Mouse (Mus musculus): ENCODE data around the gene Plaa. TPM values are rescaled to one million over a fixed set of nuclear protein-coding genes. Genes with fewer than 3 reads are reported as not detected.

Plaa gene
- polyA plus RNA-seq, 1 experiment from 2014 or later: 72.8 TPM

DNA sequence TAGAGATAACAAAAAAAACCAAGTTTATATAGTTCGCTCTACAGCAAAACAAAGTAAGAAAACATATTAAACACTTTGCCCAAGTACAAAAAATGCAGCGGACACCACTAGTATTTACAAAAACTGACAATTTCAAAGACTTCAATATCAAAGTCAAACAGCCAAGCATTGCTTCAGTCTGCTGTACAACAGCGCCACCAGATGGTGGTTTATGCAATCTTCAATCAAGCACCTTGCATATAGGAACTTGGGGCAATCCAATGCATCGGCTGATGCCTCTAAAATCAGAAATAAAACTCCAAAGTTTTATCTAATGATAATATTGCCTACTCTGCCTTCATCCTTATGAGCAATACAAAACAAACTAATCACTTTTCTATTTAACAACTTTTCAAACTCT lies 85.4 kb downstream of the Plaa start:
- H3K27ac ChIP-seq (ENCODE audit: low read depth, low read length): no peak overlapping the region
- H3K9ac ChIP-seq (replicated peaks; ENCODE audit: low read depth, low read length): no peak overlapping the region
- H3K4me3 ChIP-seq (ENCODE audit: low read depth, low read length): no peak overlapping the region
- no peaks in the 10 kb centered on the region for H3K4me1 ChIP-seq (ENCODE audit: control insufficient read depth, insufficient read depth, low read length)
- no peak overlapping the region for H3K4me2 ChIP-seq (ENCODE audit: low read depth, low read length)
- no peaks in the 10 kb centered on the region for H3K9me3 ChIP-seq (ENCODE audit: control insufficient read depth, low read length)
- no peaks in the 10 kb centered on the region for H3K36me3 ChIP-seq (ENCODE audit: control insufficient read depth, insufficient read depth, low read length)
- ATAC-seq (ENCODE audit: low read depth): peak; percentile 72; the same call in 1 of the 2 replicates
- no peaks in the 10 kb centered on the region for H3K27me3 ChIP-seq (ENCODE audit: control insufficient read depth, insufficient read depth, low read length)
- 66% methylated on average over 4 of the region's 4 CpGs for WGBS

Other genes with a start within 250 kb of the Plaa start
- gene Gm10306, start 46.7 kb downstream of the Plaa start, polyA plus RNA-seq (2014; fragmentation: Nextera tagmentation; extraction: Ambion mirVana): 0.62 TPM in 1 of 2 replicates, not detected in the other
- 19.4 and 23.6 TPM in 2 replicates for gene Caap1, start 46.4 kb downstream of the Plaa start, polyA plus RNA-seq (2014; fragmentation: Nextera tagmentation; extraction: Ambion mirVana)
- gene Ift74, start 11.2 kb upstream of the Plaa start, polyA plus RNA-seq (2014; fragmentation: Nextera tagmentation; extraction: Ambion mirVana): 23.1 and 29.2 TPM in 2 replicates
- gene Lrrc19, start 46.9 kb upstream of the Plaa start, polyA plus RNA-seq (2014; fragmentation: Nextera tagmentation; extraction: Ambion mirVana): 0.27 and 0.31 TPM in 2 replicates
- 5.1 and 11.3 TPM in 2 replicates for gene Tek, start 136.0 kb upstream of the Plaa start, polyA plus RNA-seq (2014; fragmentation: Nextera tagmentation; extraction: Ambion mirVana)

All from neural tube, embryonic 14.5 days (tissue).